Mouse (Mus musculus) testis, postnatal 10 days (tissue): ENCODE data around the gene Gc.

Source experiments
- DNase-seq: peaks from one replicate; pipeline ENCODE4 v3.0.0; 2021; ENCODE audit warnings: low spot score

The Gc gene

GRCm38 (mm10) chr5:89457554-89458062 lies at the start of gene Gc:
TSS of gene Gc (minus strand) at chr5:89457898.
- no peak for DNase-seq

DNA sequence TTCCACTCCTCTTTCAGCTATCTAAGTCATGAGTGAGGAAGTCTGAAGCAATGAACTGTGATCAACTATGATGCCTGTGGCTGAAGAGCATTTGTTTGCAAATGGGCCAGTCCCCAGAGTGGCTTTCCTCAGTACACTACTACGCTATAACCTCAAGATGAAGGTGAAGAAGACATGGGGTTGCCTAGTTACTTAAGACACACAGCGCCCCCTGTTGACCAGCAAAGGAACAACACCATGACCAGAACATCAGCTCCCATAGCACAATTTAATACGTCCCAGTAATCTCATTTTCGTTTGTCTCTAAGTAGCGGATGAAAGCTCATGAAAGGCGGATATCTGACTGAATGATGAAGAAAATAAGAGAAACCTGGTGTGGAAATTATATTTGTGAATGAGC lies 42.5 kb upstream of the Gc start:
- DNase-seq, result peak; percentile 47

GRCm38 (mm10) chr5:89492560-89492959 lies 34.9 kb upstream of the Gc start:
- no peak for DNase-seq

GRCm38 (mm10) chr5:89470483-89470882 lies 12.8 kb upstream of the Gc start:
- DNase-seq, result no peak

- no peak for DNase-seq
Observed at GRCm38 (mm10) chr5:89467886-89468285, 10.2 kb upstream of the Gc start.

- no peak for DNase-seq
Observed at GRCm38 (mm10) chr5:89467045-89467444, 9.3 kb upstream of the Gc start.

DNA sequence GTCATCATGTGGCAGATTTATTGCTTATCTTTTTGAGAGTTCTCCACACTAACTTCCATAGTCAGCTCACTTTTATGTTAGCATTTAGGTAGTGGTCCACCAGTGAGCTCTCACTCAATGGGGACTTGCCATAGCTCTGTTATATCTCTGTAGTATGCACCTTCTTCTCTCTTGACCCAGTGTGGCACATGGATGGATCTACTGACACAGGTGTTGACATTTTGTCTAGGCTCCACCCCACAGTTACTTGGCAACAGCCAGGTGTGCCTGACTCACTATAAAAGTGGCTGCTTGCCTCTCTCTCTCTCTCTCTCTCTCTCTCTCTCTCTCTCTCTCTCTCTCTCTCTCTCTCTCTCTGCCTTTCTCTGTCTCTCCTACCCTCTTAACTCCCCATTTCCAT lies 8.6 kb upstream of the Gc start:
- no peak for DNase-seq

DNA sequence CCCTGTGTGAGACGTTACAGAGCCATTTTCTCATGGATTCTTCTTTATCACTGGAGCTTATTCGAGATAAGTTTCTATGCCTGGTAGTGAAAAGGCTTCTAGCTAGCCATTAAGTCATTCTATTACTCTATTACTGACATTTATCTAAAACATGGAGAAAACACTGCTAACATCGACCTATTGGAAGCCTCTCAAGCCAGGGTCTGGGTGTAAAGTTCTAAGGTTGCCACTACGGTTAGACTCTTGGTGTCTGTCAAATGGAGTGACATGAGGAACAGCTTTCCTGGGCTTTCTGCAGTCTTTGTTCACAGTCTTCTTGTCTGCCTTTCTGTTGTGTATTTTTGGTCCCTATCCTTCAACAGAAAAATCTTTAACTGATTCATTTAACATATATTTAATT lies 4.1 kb upstream of the Gc start:
- no peak for DNase-seq

DNA sequence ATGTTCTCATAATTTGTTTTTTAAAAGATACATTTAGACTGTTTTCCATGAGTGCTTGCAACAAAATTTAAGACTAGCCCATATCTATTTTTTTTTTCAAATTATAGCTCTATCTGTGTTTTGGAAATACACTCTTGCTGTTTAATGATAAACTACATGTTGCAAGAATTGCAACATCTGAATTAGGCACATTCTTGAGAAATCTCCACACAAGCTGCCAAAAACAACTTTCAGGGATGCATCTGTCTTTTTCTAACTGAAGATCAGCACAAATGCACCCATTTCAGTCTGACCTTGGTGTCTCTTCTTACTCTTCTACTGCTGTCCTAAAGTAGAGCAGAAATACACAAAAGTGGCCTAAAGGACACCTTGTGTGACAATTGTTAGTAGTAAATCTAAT lies 1.9 kb upstream of the Gc start:
- no peak for DNase-seq

DNA sequence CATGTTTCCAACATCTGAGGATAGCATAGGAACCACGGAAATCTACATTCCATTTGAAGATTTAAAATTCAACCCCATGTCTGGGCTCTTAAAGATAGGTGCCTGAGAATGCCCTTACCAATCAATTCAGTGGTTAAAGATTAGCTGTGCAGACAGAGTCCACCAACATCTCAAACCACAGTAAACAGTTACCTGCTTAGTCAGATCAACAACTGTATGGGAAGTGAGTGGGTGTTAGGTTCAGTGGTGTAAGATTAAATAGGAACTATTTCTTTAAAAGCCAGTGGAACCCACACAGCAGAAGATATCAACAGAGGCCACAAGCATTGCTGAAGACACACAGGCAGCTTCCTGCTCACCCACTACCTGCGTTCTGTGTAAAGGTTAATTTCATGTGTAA lies 1.3 kb upstream of the Gc start:
- no peak for DNase-seq

- DNase-seq, result peak; percentile 75
Observed at GRCm38 (mm10) chr5:89455526-89455925, 2.2 kb downstream of the Gc start.

DNA sequence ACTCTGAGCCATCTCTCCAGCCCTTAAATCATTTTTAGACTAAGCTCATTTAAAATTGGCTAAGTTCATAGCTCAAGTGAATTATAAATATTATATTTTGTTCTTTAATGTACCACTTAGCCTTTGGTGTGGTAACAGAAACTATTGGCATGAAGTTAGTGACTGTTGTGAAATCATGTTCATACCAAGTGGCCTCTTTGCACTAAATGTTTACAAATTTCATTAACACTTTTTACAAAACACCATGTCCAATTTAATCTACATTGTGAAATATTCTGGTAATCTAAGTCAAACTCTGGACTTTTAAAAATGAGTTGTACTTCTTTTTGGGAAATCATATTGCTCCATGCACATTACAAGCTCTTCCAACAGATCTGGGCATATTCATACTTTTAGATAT lies 6.9 kb downstream of the Gc start:
- no peak for DNase-seq

DNA sequence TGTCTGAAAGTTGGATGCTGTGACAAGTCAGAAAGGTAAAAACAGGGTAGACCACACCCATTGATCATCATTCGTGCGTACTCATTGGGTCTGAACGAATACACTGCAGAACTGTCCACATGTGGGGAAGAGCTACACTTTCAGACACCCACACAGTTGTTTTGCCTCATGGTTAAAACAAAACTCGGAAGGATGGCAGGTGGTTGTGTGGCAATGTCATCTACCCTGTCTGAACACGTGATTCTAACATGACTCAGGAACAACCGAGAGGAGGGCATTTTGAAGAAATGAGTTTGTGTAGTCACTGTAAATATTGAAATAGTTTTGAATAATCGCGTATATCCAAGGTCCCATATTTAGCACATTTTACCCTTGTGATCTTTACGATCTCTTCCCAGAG lies 8.4 kb downstream of the Gc start:
- DNase-seq, result no peak

DNA sequence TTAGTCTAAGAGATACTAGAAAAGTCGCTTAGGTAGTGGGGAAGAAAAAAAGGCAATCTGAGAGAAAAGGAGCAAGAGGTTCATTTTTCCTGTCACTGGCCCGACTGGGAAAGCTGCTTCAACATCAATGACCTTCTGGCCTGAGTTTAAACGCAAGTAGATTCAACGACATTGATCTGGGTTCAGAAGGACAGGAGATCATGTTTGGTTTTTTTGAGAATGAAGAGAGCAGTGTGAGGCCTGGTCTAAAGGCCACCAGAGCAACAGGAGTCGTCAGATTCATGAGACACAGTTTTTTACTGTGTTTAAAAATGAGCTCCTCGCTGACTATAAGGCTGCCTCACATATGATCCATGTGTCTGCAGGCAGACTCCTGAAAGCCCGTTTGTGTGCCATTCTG lies 9.7 kb downstream of the Gc start:
- DNase-seq, result no peak

- no peak for DNase-seq
Observed at GRCm38 (mm10) chr5:89444360-89444759, 13.3 kb downstream of the Gc start.

DNA sequence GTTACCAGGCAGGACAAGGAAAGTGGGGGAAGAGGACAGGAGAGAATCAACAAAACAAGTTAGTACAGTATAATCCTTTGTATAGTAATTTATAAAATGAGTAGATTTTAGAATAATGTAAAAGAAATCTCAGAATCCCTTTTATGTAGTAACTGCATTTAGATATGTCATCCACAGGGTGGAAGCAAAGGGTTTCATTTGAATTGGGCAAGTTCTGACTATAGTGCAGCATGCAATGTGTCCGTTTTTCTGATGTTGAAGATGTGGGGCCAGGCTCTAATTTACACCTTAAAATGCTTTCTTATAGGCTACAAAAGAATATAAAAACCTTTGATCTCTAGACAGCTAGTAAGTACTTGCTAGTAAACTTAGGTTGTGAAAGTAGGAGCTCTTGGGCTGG lies 46.2 kb downstream of the Gc start:
- DNase-seq, result no peak

DNA sequence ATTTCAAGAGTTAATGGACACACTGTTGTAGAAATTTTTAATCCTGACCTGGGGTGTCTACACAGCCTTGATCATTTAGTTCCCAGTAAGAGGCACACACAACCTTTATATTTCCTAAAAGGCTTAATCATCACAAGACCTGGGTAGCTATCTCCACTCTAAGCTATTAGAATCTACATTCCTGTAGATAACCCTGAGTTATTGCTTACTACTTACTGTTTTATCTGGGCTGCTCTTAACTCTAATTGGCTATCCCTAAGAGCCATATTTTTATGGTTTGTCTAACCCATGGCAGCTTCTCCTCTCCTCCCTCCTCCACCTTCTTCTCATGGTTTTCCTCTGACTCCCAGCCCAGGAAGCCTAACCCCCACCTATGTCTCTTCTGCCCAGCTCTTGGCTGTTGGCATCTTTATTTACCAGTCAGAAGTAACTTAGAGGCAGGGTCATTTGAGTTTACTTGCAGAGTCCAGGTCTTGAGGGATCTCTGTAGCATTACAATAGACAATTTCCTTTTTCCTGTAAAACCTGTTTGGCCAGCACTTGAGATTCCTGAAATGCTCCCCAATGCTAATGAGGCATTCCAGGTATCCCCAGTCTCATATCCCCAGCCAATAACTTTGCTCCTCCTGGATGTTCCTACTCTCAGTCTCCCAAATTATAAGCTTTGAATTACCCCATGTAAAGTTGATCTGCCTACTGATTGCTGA lies 50.2 kb downstream of the Gc start:
- DNase-seq, result no peak

- no peak for DNase-seq
Observed at GRCm38 (mm10) chr5:89405132-89405531, 52.6 kb downstream of the Gc start.

- no peak for DNase-seq
Observed at GRCm38 (mm10) chr5:89390405-89390804, 67.3 kb downstream of the Gc start.

- no peak for DNase-seq
Observed at GRCm38 (mm10) chr5:89384204-89384603, 73.5 kb downstream of the Gc start.

DNA sequence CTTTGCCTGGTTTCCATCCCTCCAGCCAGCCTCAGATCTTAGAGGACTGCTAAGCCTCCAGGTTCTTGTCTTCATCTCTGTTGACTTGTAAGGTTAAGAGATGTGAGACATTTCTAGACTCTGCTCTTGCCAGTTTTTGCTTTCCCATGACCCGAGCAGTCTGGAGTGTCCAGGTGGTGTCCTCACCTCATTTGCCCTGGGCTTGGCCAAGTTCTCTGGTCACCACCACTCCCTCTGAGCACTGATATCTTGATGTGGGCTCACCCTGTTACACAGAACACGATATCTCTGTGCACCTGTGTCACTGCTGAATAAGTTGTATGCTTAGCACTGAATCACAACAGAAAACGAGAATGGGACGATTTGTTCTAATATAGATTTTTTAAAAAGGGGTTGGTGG lies 76.4 kb downstream of the Gc start:
- no peak for DNase-seq

DNA sequence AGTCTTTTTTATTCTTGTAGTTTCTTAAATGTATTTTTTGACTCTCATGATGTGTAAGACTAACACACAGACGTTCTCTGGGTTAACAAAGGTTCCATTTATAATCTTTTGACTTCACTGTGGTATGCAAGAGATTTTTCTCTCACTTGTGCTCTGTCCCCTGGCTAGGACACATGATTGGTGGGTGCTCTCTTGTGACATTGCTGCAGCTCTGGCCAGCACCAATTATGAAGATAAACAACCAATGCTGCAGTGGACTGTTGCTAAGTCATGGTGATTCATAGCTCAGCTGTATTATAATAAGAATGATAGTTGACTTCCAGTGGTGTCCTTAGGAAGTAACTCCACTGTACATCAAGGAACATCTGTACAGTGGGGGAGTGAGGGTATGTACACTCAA lies 87.6 kb downstream of the Gc start:
- no peak for DNase-seq

- DNase-seq, result no peak
Observed at GRCm38 (mm10) chr5:89368045-89368743, 89.5 kb downstream of the Gc start.
